Mouse (Mus musculus): ENCODE data around the gene Paqr8.

Paqr8 gene

DNA sequence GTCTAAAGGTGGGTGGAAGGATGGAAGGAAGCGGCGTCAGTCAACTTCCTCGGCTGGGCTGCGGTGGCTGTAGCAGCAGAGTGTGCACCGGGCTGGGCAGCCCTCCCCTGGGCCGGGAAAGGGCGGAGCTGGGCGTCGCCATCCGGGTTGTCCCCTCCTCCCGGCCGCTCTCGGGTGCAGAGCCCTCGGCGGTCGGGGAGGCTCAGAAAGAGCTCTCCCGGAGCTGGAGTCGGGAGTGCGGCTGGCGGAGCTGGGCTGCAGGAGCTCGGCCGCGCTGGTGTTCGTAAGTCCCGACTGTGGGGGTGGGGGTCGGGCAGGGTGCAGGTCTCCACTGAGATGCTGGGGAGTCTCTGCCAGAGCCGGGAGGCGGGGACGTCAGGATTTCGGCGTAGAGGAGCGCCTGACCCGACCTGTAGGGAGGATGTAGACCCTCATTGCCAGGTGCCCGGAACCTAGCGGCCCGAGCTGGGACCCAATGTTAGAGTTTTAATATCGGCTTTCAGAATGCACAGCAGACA is at the start of gene Paqr8:
Gene Paqr8 (plus strand): TSS at position 203 of the 518 bp plus-strand sequence.
- DNase-seq (ENCODE audit: low spot score) = peak; percentile 91

DNA sequence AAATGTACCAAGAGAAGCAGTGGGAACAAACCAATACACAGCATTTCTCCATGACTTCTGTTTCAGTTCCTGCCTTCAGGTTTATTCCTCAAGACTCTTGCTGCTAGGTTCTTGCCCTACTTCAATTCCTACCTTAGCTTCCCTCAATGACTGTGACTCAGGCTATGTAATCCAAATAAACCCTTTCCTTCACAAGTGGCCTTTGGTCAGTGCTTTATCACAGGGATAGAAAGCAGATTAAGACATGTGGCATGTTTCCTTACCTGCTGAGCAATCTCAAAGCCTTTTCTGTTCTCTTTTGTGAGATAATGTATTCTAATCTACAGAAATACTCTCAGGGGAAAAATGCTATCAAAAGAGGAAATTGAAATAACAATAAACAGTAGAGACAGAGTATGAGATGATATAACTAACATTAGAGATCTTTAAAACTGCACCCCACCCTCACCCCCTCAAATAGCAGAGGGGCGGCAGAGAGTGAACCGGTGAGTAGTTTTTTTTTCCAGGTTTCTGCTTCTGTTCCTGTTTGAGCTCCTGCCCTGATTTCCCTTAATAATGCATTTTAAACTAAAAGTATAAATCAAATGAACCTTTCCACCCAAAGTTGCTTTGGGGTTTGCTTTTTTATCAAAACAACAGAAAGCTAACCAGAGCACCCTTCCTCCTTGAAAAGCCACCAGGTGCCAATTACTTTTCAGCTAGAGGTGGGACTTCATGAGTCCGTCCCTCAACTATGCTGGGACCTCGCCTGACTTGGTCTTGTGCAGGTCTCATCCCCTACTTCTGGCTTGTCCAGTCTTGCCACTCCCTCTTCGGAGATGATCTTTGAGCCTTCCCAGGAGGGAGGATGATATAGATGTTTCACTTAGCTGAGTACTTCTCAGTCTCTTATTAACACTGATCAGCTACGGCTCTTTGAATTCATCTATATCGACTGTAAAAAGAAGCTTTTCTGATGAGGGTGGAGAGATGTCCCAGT is 33.2 kb upstream of the Paqr8 start:
- DNase-seq (ENCODE audit: low spot score) = no peak

DNA sequence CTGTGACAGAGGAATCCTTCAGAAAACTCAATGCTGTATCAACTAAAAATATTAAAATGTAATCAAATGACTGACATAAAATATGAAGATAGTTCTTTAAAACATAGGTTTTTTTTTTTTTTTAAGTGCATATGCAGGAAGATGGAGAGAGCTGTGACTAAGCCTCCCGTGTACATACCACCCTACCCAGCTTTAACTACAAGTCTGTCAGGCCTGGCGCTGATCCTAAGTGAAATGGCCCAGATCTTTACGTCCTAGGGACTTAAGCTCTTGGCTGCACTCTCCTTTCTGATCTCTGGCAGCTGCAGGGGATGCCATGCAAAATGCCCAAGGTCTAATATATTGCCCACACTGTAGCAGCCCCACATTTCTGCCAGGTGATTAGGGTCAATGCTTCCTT is 29.6 kb upstream of the Paqr8 start:
- DNase-seq (ENCODE audit: low spot score) = no peak

GRCm38 (mm10) chr1:20861865-20862264 is 28.5 kb upstream of the Paqr8 start:
- DNase-seq (ENCODE audit: low spot score) = no peak

DNA sequence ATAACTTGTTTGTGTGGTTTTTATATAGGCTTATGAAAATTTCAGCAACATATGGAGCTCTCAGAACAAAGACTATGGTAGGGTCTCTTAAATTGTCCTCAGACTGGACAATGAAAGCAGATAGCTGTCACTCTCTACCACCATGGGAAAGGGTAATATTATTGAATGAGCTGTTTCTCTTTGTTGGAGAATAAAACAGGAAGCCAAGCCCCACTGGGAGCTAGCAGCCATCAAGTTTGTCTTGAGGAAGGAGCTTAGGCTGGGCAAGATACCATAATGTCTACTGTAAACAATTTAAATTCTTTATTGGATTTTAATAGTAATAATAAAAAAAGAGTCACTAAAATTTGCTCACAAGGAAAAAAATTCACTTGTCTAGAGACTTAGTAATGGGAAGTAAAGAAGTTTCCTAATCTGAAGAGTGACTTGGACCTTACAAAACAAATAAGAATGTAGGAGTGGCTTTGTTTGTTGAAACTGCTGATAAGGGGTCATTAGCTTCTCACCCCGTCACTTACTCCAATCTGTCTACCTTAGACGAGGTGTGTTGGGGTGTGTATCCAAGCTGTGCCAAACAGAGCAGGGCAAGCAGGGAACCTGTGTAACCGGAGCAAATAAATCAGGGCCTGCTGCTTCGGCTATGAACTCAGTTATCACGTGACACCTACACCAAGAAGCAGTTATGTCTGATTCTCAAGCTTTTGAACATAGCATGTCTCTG is 26.8 kb upstream of the Paqr8 start:
- no peak for DNase-seq (ENCODE audit: low spot score)

- no peak for DNase-seq (ENCODE audit: low spot score)
Measured at GRCm38 (mm10) chr1:20867241-20867902, 23.0 kb upstream of the Paqr8 start.

GRCm38 (mm10) chr1:20868036-20868435 is 22.4 kb upstream of the Paqr8 start:
- DNase-seq (ENCODE audit: low spot score) = no peak

DNA sequence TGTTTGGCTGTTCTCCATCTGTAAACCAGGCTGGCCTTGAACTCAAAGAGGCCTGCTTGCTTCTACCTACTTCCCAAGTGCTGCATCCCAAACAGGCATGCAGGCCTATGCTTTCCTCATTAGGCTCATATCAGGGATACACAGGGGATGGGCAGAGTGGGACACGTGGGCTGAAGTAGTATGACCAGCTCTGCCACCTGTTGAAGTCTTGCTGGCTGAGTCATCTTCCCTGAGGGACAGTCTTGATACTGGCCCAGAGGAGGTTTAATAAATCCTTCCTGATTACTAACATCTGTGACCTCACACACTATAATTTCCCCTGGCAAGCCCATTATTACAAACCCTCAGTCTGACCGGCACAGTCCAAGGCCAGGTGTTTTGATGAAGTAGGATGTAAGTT is 19.5 kb upstream of the Paqr8 start:
- no peak for DNase-seq (ENCODE audit: low spot score)

GRCm38 (mm10) chr1:20872496-20872895 is 17.9 kb upstream of the Paqr8 start:
- no peak for DNase-seq (ENCODE audit: low spot score)

DNA sequence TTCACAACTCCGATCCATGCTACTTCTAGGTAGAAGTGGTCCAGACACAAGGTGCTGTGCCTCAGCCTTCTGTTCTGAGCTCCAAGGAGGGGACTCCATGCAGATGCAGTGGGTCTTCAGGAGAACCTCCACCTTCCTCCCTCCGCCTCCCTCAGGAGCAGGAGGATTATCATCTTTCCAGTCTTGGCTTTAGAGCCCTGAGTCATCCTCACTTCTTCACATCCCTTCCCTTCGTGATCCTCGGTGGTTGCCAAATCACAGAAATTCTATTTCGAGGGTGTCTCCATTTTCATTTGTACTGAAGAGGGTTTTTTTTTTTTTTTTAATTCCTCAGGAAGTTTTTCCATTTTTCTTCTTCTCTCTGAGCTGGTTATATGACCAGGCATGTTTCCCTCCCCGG is 16.3 kb upstream of the Paqr8 start:
- DNase-seq (ENCODE audit: low spot score) = no peak

DNA sequence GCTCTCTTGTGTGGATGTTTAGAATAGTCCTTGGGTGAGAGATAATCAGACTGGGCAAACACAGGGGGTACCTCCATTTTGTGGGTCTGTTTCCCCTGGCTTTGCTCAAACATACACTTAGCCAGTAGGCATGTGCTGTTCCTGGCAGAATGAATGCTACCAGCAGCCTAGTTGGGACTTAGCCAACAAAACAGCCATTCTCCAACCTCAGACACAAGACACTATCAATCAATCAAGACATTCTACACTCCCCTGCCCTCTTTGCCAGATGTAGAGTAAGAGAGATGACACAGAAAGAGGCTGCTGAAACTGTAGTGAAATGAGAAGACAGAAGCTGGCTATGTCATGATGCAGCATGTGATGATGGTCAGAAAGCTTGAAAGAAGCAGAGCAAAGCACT is 13.1 kb upstream of the Paqr8 start:
- no peak for DNase-seq (ENCODE audit: low spot score)

DNA sequence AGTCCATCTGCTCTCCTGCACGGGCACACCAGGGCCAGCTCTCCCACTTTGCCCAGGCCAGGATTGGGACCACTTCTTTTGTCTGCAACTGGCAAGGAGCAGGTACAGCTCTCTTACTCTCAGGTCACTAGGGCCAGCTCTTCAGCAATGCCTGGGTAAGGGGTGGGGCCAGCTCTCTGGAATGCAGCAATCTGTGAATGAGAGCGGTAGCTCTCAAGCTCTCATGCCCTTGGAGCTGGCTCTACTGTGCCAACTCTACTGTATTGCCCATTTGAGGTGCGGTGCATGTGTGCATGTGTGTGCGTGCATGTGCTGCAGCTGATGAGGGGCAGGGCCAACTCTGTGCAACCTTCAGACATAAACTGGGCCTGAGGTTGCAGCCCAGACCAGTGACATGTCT is 11.0 kb upstream of the Paqr8 start:
- no peak for DNase-seq (ENCODE audit: low spot score)

- no peak for DNase-seq (ENCODE audit: low spot score)
Measured at GRCm38 (mm10) chr1:20883079-20883478, 7.3 kb upstream of the Paqr8 start.

DNA sequence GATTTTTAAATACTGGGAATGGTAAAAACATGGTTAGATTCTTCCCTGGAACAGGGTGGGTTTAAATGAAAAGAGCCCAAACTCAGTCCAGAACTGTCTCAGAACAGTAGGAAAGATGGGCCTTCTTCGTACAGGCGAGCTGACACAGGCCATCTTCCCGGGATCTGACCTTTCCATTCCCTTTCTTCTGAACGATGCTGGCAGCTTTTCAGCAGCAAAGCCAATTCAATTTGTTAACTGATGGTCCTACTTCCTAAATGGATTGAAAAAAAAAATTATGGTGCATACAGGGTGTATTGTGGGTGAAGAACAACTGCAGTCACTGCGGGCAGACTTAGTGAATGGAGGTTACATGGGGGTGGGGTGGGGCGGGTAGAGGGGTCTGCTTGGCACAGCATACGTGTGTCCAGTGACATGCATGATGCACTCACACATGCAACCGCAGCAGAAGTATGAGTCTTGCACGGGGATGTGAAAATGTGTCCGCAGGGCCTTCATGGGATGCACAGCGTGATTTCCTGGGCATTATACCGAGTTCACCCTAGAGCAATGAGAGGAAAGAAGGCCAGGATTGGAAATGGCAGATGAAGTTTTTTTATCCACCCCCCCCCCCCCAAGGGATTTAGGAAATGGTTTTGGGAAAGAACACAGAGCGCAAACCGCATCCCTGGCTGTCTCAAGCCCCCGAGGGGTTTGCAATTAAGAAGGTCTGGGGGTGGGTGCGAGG is 566 bp upstream of the Paqr8 start:
- DNase-seq (ENCODE audit: low spot score) = no peak

DNA sequence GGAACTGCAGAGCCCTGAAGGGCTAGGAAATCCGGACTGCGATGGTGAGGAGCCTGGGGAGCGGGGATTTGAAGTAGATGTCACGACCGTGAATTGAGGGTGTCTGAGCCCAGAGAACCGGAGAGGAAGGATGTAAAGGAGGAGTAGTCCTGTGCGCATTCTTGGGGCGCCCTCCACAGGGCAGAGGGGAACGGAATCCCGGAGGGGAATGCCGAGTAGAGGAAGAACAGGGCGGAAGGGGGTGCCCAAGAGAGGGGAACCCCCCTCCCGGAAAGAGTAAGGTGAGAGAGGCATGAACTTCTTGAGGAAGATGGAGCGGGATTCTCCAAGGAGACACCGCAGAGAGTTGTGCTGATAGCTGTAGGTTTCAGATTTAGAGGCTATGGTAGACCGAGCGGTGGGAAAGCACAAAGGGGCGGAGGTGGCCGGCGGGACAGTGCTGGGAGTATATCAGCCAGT is 564 bp downstream of the Paqr8 start:
- DNase-seq (ENCODE audit: low spot score) = peak; percentile 71

DNA sequence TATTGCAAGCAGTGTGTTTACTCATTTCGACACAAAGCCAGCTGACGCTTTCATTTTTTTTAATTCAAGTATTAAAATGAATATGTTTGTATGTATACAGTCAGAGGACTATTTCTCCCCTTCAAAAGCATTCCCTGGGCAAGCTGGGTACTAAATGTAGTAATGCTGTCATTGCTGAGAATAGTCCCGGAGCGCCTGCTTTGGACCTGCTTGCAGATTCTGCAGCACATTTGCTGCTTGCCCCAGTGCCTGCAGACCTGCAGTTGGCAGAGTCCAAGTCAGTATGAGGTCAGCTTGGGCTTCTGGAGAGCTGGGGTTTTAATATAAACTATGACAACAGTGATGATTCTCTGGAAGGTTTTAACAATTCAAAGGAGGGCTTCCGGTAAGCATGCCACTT is 2.7 kb downstream of the Paqr8 start:
- no peak for DNase-seq (ENCODE audit: low spot score)

DNA sequence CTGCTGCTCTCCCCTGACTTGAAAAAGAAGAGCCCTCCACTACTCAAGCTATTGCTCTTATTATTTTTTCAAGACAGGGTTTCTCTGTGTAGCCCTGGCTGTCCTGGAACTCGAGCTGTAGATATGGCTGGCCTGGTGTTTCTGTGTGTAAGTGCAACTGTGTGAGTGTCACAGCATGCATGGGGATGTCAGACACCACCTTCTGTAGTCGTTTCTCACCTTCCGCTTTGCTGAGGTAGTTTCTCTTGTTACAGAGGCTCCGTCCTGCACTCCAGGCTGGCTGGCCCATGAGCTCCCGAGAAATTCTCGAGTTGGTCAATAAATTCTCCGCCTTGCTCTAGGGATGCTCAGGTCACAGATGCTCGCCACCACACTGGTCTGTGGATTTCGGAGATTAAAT is 8.0 kb downstream of the Paqr8 start:
- DNase-seq (ENCODE audit: low spot score) = no peak

DNA sequence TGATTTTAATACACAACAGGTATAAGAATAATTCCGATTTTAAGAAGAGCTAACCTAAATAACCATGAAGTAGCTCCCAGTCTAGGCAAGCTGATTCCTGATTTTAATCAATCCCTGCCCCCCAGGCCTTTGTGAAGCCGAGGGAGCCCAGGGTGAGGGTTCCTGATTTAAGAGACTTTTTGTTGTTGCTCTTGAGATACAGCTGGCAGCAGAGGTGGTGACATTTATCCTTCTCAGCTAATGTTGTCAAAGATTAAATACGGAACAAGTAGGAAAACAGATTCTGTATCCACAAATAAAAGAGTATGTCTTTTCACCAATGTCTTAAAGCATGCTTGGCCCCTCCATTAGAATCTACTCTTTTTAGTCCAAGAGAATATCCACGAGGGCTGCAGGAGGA is 9.9 kb downstream of the Paqr8 start:
- DNase-seq (ENCODE audit: low spot score) = no peak

DNA sequence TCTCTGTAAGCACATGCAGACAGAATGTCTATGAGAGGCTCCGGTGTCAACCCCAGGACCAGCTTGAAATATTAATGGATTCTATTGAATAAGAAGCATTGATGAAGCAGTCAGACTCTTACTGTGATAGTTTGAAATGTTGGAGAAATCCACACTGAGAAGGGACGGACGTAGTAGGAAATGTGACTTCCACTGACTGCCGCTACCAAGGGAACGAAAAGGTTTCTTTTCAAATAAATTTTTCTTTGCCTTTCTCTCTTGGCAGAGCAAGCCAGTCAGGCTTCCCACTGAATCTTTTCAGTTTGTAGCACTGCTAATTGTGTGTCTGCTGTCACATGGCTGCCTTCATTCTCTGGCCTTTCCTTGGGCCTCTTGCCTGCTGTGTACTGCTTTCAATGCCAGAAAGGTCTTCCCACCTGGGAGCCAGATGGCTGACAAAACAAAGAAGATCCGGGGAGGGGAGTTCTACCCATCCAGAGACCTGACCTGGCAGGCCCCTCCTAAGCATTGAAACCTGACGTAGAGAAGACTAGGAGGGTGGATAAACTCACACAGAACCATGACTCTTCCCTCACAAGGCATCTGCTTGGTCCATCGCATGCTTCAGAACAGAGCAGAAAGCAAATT is 15.2 kb downstream of the Paqr8 start:
- DNase-seq (ENCODE audit: low spot score) = no peak

DNA sequence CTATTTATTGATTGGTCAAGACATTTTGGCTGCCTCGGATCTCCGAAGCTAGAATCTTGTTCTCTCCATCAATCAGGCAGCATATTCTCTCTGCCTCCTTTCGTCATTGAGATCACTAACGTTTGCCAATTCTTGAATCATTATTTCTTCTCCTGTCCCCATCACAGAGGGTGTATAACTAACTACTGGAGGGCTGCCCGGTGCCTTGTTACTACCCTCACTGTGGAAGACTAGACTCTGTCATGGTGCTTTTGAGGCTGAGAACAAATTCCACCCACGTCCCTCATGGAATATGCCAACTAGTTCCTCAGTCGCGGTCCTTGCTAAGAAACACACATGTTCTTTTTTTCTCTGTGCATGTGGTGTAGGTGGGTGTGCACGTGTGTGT is 15.7 kb downstream of the Paqr8 start:
- DNase-seq (ENCODE audit: low spot score) = no peak

DNA sequence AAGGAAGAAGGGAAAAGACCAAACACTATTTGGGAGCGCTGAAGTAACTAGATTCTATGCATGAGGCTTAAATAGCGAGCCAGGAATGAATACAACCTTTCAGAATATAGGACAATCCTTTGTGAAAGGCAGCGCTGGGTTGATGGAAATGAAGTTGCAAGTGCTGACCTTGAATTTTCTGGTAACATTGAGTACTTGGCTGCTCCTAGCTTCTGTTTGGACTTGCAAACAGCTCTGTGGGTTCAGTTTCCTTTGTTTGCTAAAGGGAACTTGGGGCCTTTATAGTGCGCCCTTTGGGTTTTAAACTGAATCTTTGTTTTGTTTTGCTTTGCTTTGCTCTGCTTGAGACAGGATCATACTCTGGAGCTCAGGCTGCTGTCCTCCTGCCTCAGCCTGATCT is 18.1 kb downstream of the Paqr8 start:
- no peak for DNase-seq (ENCODE audit: low spot score)
